Mouse (Mus musculus): ENCODE results near the gene Pgf.

- no peak for TF ChIP-seq POLR2A (IDR thresholded peaks at IDR 0.05; ENCODE audit: low read depth, low read length)
- no peak for TF ChIP-seq CTCF (IDR thresholded peaks at IDR 0.05; ENCODE audit: extremely low read depth, insufficient read depth, insufficient read length, insufficient replicate concordance)
Measured at GRCm38 (mm10) chr12:85175926-85176845, 1.4 kb downstream of the Pgf start.
